Mouse (Mus musculus): ENCODE results near the gene Prr19. TPM values are rescaled to one million over a fixed set of nuclear protein-coding genes. Genes with fewer than 3 reads are reported as not detected.

Prr19 gene
- polyA plus RNA-seq, 1 experiment = 1.6 TPM

DNA sequence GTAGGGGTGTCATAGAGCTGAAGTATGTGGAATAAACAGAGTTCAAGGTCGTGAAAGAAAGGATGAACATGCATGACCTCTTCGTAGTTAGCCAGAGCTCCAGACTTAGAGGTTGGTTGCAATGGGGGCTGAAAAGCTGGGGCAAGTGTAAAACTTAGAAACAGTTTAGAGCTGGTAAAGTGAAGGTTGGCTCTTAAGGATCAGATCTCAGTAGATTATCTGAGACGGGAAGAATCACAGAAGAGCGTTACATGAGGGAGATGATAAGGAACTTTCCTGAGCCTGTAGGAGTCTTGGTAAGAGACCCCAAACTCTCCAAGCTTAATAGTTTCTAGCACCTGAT, 23.2 kb upstream of the Prr19 start:
- Histone ChIP-seq H3K4me1 (ENCODE audit: control insufficient read depth, insufficient read depth, low read length) (peaks cover 14% of the 10 kb centered on the region), H3K9me3 (replicated peaks; ENCODE audit: control insufficient read depth, insufficient read depth, low read length, poor library complexity, severe bottlenecking) (no peaks in the 10 kb centered on the region), H3K36me3 (ENCODE audit: control insufficient read depth, insufficient read depth, low read length, poor library complexity, severe bottlenecking) (no peaks in the 10 kb centered on the region), H3K4me3 (ENCODE audit: low read depth, low read length) (no peak overlapping the region), H3K27ac (ENCODE audit: insufficient read depth, low read length) (peak overlapping the region; percentile 78), H3K9ac (ENCODE audit: low read depth, poor library complexity, severe bottlenecking) (peak overlapping the region; percentile 68), H3K27me3 (ENCODE audit: control insufficient read depth, insufficient read depth, low read length, poor library complexity, severe bottlenecking) (no peaks in the 10 kb centered on the region)
- TF ChIP-seq POLR2A (IDR thresholded peaks at IDR 0.05; ENCODE audit: insufficient read depth, low read length) (no peak), EP300 (IDR thresholded peaks at IDR 0.05; ENCODE audit: insufficient read depth, low read depth, low read length) (no peak), CTCF (IDR thresholded peaks at IDR 0.05; ENCODE audit: low read depth, low read length) (no peak)

DNA sequence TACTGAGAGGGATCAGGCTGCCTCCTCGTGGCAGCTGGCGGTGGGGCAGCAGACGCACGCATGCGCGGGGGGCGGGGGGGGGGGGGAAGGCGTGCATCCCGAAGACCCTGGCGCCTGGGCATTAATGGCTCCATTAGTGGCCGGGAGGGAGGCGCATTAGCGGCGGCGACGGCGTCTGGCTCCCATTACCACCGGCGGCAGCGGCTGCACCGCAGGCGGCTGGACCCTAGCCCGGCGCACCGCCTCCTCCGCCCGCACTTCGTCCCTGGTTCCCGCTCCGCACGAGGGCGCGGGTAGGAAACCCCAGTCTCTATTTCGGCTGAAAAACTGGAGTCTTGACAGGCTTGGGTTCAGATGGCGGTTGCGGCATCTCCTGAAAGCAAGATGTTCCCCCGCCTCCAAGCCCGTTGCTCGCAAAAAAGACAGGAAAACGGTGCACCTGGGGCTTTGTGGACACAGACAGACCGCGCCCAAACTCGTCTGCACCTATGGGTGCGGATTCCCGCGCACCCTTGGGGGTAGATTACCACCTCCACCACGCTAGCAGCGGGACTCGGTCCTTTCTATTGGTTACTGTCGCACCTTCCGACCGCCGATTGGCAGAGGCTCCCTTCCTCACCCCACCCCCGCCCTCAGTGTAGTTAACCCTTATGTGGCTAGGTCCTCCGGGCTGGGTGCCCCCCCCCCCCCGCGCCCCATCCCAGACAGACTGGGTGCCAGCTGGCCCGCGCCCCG, 22.7 kb upstream of the Prr19 start:
- no peaks in the 10 kb centered on the region for H3K36me3 ChIP-seq (ENCODE audit: control insufficient read depth, insufficient read depth, low read length, poor library complexity, severe bottlenecking)
- peak; percentile 28; the same call in 1 of the 2 replicates for TF ChIP-seq EP300 (IDR thresholded peaks at IDR 0.05; ENCODE audit: insufficient read depth, low read depth, low read length)
- TF ChIP-seq POLR2A (IDR thresholded peaks at IDR 0.05; ENCODE audit: insufficient read depth, low read length) = no peak
- peak; percentile 59 for TF ChIP-seq CTCF (IDR thresholded peaks at IDR 0.05; ENCODE audit: low read depth, low read length)
- no peaks in the 10 kb centered on the region for H3K27me3 ChIP-seq (ENCODE audit: control insufficient read depth, insufficient read depth, low read length, poor library complexity, severe bottlenecking)
- no peaks in the 10 kb centered on the region for H3K9me3 ChIP-seq (replicated peaks; ENCODE audit: control insufficient read depth, insufficient read depth, low read length, poor library complexity, severe bottlenecking)
- H3K9ac ChIP-seq (ENCODE audit: low read depth, poor library complexity, severe bottlenecking) = peak overlapping the region; percentile 68
- peaks cover 14% of the 10 kb centered on the region for H3K4me1 ChIP-seq (ENCODE audit: control insufficient read depth, insufficient read depth, low read length)
- H3K27ac ChIP-seq (ENCODE audit: insufficient read depth, low read length) = peak overlapping the region; percentile 78; the same call in 1 of the 2 replicates
- H3K4me3 ChIP-seq (ENCODE audit: low read depth, low read length) = peak overlapping the region; percentile 81

DNA sequence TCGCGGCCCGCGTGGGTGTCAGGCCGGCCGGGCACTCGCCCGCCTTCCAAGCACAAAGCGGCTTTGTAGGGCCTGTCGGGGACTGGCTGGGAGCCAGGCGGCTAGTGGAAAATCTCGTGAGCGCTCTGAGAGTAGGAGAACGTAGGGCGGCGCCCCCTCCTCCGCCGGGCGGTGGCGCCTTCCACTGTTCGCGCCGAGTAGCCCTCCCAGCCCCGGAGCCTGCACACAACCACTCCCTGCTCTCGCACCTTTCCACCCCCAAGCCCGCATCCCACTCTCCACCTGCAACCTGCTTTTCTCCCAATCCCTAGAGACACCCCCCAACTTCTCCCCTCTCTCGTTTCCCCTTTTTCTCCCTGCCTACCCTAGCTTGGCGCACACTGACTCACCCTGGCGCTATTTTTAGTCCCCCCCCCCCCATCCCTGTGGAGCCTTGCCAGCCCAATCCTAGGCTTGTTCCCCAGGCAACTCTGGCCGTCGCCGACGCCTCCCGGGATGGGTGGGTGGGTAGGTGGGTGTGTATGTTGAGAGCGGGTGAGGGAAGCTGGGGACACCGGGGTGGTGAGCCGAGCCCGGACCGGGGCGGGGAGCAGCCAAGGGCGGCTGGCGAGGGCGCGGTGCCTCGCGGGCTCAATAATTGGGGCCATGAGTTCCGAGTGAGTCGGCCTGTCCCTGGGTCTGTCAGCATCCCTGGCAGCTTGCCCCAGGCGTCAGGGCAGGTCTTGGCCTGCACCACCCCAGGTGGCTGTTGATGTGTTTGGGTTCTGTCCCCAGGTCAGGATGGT, 21.9 kb upstream of the Prr19 start:
- Histone ChIP-seq H3K4me3 (ENCODE audit: low read depth, low read length) (peak overlapping the region; percentile 81), H3K9ac (ENCODE audit: low read depth, poor library complexity, severe bottlenecking) (peak overlapping the region; percentile 68), H3K4me1 (ENCODE audit: control insufficient read depth, insufficient read depth, low read length) (peaks cover 14% of the 10 kb centered on the region), H3K27ac (ENCODE audit: insufficient read depth, low read length) (peak overlapping the region; percentile 78), H3K36me3 (ENCODE audit: control insufficient read depth, insufficient read depth, low read length, poor library complexity, severe bottlenecking) (no peaks in the 10 kb centered on the region), H3K9me3 (replicated peaks; ENCODE audit: control insufficient read depth, insufficient read depth, low read length, poor library complexity, severe bottlenecking) (no peaks in the 10 kb centered on the region), H3K27me3 (ENCODE audit: control insufficient read depth, insufficient read depth, low read length, poor library complexity, severe bottlenecking) (no peaks in the 10 kb centered on the region)
- no peak for TF ChIP-seq POLR2A (IDR thresholded peaks at IDR 0.05; ENCODE audit: insufficient read depth, low read length)
- peak; percentile 7 for TF ChIP-seq CTCF (IDR thresholded peaks at IDR 0.05; ENCODE audit: low read depth, low read length)
- TF ChIP-seq EP300 (IDR thresholded peaks at IDR 0.05; ENCODE audit: insufficient read depth, low read depth, low read length) = 0 out of 2 replicates have a peak, but pooled peaks have one; percentile 6

DNA sequence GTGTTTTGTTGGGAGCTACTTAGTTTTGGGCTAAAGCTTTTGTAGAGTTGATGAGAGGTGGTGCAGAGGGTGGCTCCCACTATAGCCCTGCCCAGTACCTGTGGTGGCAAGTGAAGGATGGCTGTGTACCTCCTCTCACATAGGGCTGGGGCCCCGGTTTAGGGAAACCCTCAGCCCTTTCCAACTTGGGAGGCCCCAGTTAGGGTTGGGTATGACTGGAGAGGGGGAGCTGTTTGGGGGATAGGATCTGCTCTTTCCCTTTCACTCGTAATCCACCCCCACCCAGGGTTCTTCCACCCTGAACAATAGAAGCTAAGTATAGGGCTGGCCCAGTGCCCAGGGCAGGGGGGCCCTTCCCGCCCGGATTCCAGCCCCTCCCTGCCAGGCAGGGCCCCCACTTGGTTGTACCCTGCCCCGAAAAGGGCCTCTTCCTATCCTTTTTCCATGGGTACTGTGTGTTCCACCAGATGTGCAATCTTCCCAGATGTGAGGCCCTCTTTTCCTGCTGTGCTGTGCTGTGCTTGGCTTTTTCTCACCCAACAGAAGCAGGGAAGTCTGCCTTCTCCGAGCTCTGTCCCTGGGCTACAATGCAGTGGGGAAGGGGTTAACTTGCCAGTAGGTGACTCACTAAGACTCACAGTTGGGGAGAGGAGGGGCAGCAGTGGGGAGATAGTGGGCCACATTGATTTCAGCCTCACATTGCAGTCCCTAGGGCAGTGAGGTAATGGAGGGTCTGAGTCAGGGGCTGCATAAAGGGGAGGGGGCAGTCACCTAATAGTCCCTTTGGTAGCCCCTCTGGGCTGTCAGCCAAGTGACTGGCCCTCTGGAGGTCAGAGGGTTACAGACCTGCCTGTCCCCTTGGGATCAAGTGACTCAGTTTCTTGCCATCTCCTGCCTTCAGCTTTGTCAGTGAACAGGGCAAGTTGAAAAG, 21.1 kb upstream of the Prr19 start:
- Histone ChIP-seq H3K27ac (ENCODE audit: insufficient read depth, low read length) (peak overlapping the region; percentile 19), H3K4me1 (ENCODE audit: control insufficient read depth, insufficient read depth, low read length) (peaks cover 11% of the 10 kb centered on the region), H3K9me3 (replicated peaks; ENCODE audit: control insufficient read depth, insufficient read depth, low read length, poor library complexity, severe bottlenecking) (no peaks in the 10 kb centered on the region), H3K27me3 (ENCODE audit: control insufficient read depth, insufficient read depth, low read length, poor library complexity, severe bottlenecking) (no peaks in the 10 kb centered on the region), H3K9ac (ENCODE audit: low read depth, poor library complexity, severe bottlenecking) (peak overlapping the region; percentile 68), H3K36me3 (ENCODE audit: control insufficient read depth, insufficient read depth, low read length, poor library complexity, severe bottlenecking) (peaks cover 2% of the 10 kb centered on the region), H3K4me3 (ENCODE audit: low read depth, low read length) (peak overlapping the region; percentile 81)
- TF ChIP-seq CTCF (IDR thresholded peaks at IDR 0.05; ENCODE audit: low read depth, low read length) = no peak
- no peak for TF ChIP-seq POLR2A (IDR thresholded peaks at IDR 0.05; ENCODE audit: insufficient read depth, low read length)
- TF ChIP-seq EP300 (IDR thresholded peaks at IDR 0.05; ENCODE audit: insufficient read depth, low read depth, low read length) = no peak

DNA sequence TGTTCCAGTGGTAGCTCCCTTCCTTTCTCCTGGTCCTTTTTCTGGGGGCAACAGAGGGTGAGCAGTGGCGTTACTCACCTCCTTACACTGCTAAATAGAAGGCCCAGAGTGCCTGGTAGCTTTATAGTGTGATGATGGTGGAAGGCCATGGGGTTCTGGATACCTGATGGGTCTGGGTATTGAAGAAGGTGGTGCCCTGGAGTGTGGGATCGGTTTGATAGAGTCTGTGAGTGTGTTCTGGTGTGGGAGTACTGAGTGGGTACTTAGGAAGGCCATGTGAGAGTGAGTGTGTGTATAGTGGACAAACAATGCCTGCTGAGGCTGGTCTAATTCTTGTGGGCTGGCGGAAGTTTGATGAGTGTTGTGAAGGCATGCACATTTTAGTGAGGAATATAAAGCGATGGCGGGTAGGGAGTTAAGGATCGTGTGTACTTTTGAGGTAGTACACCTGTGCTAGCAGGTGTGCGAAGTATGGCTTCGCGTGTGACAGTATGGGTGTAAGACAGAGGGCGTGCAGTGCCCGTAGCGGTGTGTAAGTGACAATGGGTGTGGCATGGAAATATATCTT, 20.0 kb upstream of the Prr19 start:
- Histone ChIP-seq H3K27me3 (ENCODE audit: control insufficient read depth, insufficient read depth, low read length, poor library complexity, severe bottlenecking) (no peaks in the 10 kb centered on the region), H3K9me3 (replicated peaks; ENCODE audit: control insufficient read depth, insufficient read depth, low read length, poor library complexity, severe bottlenecking) (no peaks in the 10 kb centered on the region), H3K36me3 (ENCODE audit: control insufficient read depth, insufficient read depth, low read length, poor library complexity, severe bottlenecking) (peaks cover 13% of the 10 kb centered on the region), H3K4me1 (ENCODE audit: control insufficient read depth, insufficient read depth, low read length) (peaks cover 8% of the 10 kb centered on the region), H3K4me3 (ENCODE audit: low read depth, low read length) (peak overlapping the region; percentile 51), H3K27ac (ENCODE audit: insufficient read depth, low read length) (peak overlapping the region; percentile 1), H3K9ac (ENCODE audit: low read depth, poor library complexity, severe bottlenecking) (peak overlapping the region; percentile 27)
- TF ChIP-seq POLR2A (IDR thresholded peaks at IDR 0.05; ENCODE audit: insufficient read depth, low read length) = no peak
- no peak for TF ChIP-seq CTCF (IDR thresholded peaks at IDR 0.05; ENCODE audit: low read depth, low read length)
- no peak for TF ChIP-seq EP300 (IDR thresholded peaks at IDR 0.05; ENCODE audit: insufficient read depth, low read depth, low read length)

All from ES-Bruce4 (cell line).